Mouse (Mus musculus) c-Kit-positive CD71-positive TER-119-negative erythroid progenitor cells, embryonic 14.5 days (primary cell): ENCODE data around the gene Cacna1i.

Experiments
- DNase-seq: peaks from one replicate; pipeline ENCODE4 v3.0.0-alpha.2; 2013; ENCODE audit warnings: low read depth

The Cacna1i gene

GRCm38 (mm10) chr15:80277107-80277506, 9.9 kb upstream of the Cacna1i start:
- no peak for DNase-seq

- DNase-seq = no peak
These were observed 9.4 kb upstream of the Cacna1i start for GRCm38 (mm10) chr15:80277625-80278024.

- no peak for DNase-seq
These were observed 8.8 kb upstream of the Cacna1i start for GRCm38 (mm10) chr15:80278121-80278759.

GRCm38 (mm10) chr15:80279053-80279452, 8.0 kb upstream of the Cacna1i start:
- no peak for DNase-seq

- DNase-seq = no peak
These were observed 6.4 kb upstream of the Cacna1i start for GRCm38 (mm10) chr15:80280646-80281045.

GRCm38 (mm10) chr15:80288036-80288435, 998 bp downstream of the Cacna1i start:
- DNase-seq = no peak

- peak; percentile 71 for DNase-seq
These were observed 2.4 kb downstream of the Cacna1i start for GRCm38 (mm10) chr15:80289436-80289835.

GRCm38 (mm10) chr15:80297146-80297545, 10.1 kb downstream of the Cacna1i start:
- DNase-seq = no peak

- no peak for DNase-seq
These were observed 16.7 kb downstream of the Cacna1i start for GRCm38 (mm10) chr15:80303779-80304178.

GRCm38 (mm10) chr15:80304188-80304587, 17.1 kb downstream of the Cacna1i start:
- no peak for DNase-seq

- DNase-seq = no peak
These were observed 19.1 kb downstream of the Cacna1i start for GRCm38 (mm10) chr15:80306146-80306545.

GRCm38 (mm10) chr15:80314731-80315130, 27.7 kb downstream of the Cacna1i start:
- DNase-seq = no peak

GRCm38 (mm10) chr15:80316966-80317634, 30.1 kb downstream of the Cacna1i start:
- no peak for DNase-seq

GRCm38 (mm10) chr15:80317841-80318530, 30.9 kb downstream of the Cacna1i start:
- DNase-seq = no peak

GRCm38 (mm10) chr15:80318543-80319255, 31.7 kb downstream of the Cacna1i start:
- no peak for DNase-seq

GRCm38 (mm10) chr15:80319315-80319714, 32.3 kb downstream of the Cacna1i start:
- DNase-seq = no peak

- no peak for DNase-seq
These were observed 32.9 kb downstream of the Cacna1i start for GRCm38 (mm10) chr15:80319921-80320320.

- no peak for DNase-seq
These were observed 38.2 kb downstream of the Cacna1i start for GRCm38 (mm10) chr15:80325207-80325606.

GRCm38 (mm10) chr15:80325756-80326155, 38.7 kb downstream of the Cacna1i start:
- DNase-seq = no peak

- DNase-seq = no peak
These were observed 39.9 kb downstream of the Cacna1i start for GRCm38 (mm10) chr15:80326947-80327346.

- DNase-seq = no peak
These were observed 40.9 kb downstream of the Cacna1i start for GRCm38 (mm10) chr15:80327743-80328540.

GRCm38 (mm10) chr15:80330276-80330675, 43.2 kb downstream of the Cacna1i start:
- no peak for DNase-seq
